Mouse (Mus musculus): ENCODE measurements around the gene Spata6. TPM values are rescaled to one million over a fixed set of nuclear protein-coding genes. Genes with fewer than 3 reads are reported as not detected.

The Spata6 gene
- polyA plus RNA-seq, 1 experiment from 2014 or later: 33.2 TPM

DNA sequence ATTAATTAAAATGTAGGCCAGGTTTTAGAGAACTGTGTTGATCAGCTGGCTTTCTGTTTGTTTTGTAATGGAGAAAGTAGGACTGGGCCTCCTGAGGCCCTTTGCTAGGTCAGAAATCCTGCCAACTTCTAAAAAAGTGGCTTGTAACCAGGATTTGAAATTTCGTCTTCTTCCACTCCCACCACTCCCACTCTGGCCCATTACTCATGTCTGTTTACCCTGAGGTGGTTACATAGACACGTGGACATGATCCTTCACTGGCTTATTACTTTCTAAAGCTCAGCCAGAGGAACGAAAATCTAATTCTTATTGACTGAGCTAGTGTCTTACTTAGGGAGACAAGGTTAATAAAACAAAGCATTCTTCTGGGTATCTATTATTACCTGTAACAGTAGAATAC, 14.8 kb upstream of the Spata6 start:
- H3K27ac ChIP-seq: peak overlapping the region; percentile 19; the same call in 1 of the 2 replicates

DNA sequence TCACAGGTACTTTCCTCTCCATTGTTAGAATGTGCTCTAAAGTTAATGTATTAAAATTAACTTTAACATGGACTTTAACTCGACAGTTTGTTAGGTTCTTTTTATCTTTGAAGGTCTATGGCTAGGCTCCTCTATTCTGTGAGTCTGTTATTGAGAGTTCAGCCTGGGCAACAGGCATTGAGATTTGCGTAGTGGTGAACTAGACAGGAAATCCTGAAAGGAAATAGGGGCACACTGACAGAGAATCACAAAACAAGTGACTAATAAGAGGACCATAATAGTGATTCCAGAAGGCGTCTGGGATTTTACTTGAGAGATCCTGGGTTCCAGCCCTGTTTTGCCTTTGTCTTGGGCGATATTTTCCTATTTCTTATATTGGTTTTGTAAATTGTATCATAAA, 488 bp upstream of the Spata6 start:
- no peaks in the 10 kb centered on the region for H3K27me3 ChIP-seq (ENCODE audit: insufficient read depth, low read length)
- 57% methylated on average over 4 of the region's 4 CpGs for WGBS
- DNase-seq (ENCODE audit: low spot score) (peak; percentile 29), ATAC-seq (replicated peaks; ENCODE audit: low FRiP score, low read depth) (no peak)
- H3K4me1 ChIP-seq (replicated peaks; ENCODE audit: insufficient read depth, low read length): no peaks in the 10 kb centered on the region
- peak overlapping the region; percentile 68 for H3K4me3 ChIP-seq (replicated peaks; ENCODE audit: low read depth, low read length)
- H3K36me3 ChIP-seq (ENCODE audit: insufficient read depth, low read length): no peaks in the 10 kb centered on the region
- no peak overlapping the region for H3K9ac ChIP-seq (ENCODE audit: low read depth, low read length)
- H3K27ac ChIP-seq: peak overlapping the region; percentile 91; the same call in 1 of the 2 replicates
- peak overlapping the region; percentile 80; the same call in 1 of the 2 replicates for H3K4me2 ChIP-seq (ENCODE audit: low read length)
- H3K9me3 ChIP-seq (replicated peaks; ENCODE audit: low read length): no peaks in the 10 kb centered on the region
- TF ChIP-seq CTCF (IDR thresholded peaks at IDR 0.05; ENCODE audit: low read depth): no peak

More for the DNA sequence above, 14.8 kb upstream of the Spata6 start:
- H3K9me3 ChIP-seq (replicated peaks; ENCODE audit: low read length): no peaks in the 10 kb centered on the region
- no peaks in the 10 kb centered on the region for H3K27me3 ChIP-seq (ENCODE audit: insufficient read depth, low read length)
- WGBS: 30% methylated on average over 3 of the region's 3 CpGs
- DNase-seq (ENCODE audit: low spot score): peak; percentile 76
- no peaks in the 10 kb centered on the region for H3K36me3 ChIP-seq (ENCODE audit: insufficient read depth, low read length)
- no peak for TF ChIP-seq CTCF (IDR thresholded peaks at IDR 0.05; ENCODE audit: low read depth)
- H3K4me1 ChIP-seq (replicated peaks; ENCODE audit: insufficient read depth, low read length): no peaks in the 10 kb centered on the region
- no peak overlapping the region for H3K9ac ChIP-seq (ENCODE audit: low read depth, low read length)
- no peak overlapping the region for H3K4me3 ChIP-seq (replicated peaks; ENCODE audit: low read depth, low read length)
- no peak overlapping the region for H3K4me2 ChIP-seq (ENCODE audit: low read length)
- peak; percentile 70 for ATAC-seq (replicated peaks; ENCODE audit: low FRiP score, low read depth)

DNA sequence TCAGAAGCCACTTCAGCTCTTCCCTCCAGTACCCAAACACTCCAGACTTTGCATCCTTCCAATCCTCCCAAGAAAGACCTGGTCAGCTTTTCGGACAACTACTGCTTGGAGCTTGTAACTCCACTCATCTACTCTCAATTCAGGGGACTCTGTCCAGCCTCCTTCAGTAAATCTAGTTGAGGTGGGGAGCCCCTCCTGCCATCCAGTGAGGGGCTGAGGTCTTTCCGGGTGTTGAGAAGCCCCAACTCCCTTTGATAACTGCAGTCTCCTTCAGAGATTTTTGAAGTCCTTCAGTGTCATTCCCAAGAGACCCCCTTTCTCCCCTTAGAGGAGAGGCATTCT, 849 bp downstream of the Spata6 start:
- TF ChIP-seq CTCF (IDR thresholded peaks at IDR 0.05; ENCODE audit: low read depth): no peak
- Histone ChIP-seq H3K9ac (ENCODE audit: low read depth, low read length) (peak overlapping the region; percentile 67), H3K4me3 (replicated peaks; ENCODE audit: low read depth, low read length) (peak overlapping the region; percentile 68), H3K4me1 (replicated peaks; ENCODE audit: insufficient read depth, low read length) (no peaks in the 10 kb centered on the region), H3K4me2 (ENCODE audit: low read length) (peak overlapping the region; percentile 80), H3K36me3 (ENCODE audit: insufficient read depth, low read length) (no peaks in the 10 kb centered on the region), H3K9me3 (replicated peaks; ENCODE audit: low read length) (no peaks in the 10 kb centered on the region), H3K27ac (peak overlapping the region; percentile 91), H3K27me3 (ENCODE audit: insufficient read depth, low read length) (no peaks in the 10 kb centered on the region)
- ATAC-seq (replicated peaks; ENCODE audit: low FRiP score, low read depth): no peak
- DNase-seq (ENCODE audit: low spot score): no peak
- WGBS: 7% methylated on average over 2 of the region's 2 CpGs

DNA sequence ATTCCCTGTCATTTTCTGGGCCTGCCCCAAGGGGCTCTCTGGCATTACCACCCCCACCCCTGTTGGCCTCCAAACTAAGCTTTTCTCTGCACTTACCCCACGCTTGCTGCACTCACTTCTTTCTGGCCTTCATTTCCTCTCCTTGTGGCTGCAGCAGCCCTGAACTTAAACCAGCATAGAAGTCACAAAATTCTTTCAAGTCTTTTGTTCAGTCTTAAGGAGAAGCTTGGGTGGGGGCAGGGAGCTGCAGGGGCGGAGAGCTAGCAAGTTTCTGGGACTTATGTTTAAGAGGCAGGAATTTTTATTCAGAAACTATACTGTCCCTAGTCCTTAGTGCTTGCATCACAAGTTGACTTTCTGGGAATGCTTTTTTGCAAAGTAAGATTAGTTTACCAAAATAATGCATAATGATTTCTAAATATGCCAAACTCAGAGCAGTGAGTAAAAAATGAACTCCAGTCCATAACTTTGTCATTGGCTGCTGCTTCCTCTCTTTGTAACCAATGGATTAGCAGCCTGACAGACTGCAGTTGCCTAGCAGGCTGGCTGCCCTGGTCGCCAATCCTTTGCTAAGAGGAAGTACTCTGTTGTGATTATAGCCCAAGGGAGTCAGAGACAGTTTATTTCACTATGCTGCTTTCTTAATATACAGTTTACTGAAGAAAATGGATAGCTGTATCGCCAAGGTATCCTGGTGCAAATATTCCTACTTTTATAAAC, 1.5 kb downstream of the Spata6 start:
- ATAC-seq (replicated peaks; ENCODE audit: low FRiP score, low read depth) (no peak), DNase-seq (ENCODE audit: low spot score) (peak; percentile 74)
- Histone ChIP-seq H3K9me3 (replicated peaks; ENCODE audit: low read length) (no peaks in the 10 kb centered on the region), H3K36me3 (ENCODE audit: insufficient read depth, low read length) (no peaks in the 10 kb centered on the region), H3K4me3 (replicated peaks; ENCODE audit: low read depth, low read length) (peak overlapping the region; percentile 68), H3K4me1 (replicated peaks; ENCODE audit: insufficient read depth, low read length) (no peaks in the 10 kb centered on the region), H3K27ac (peak overlapping the region; percentile 91), H3K27me3 (ENCODE audit: insufficient read depth, low read length) (no peaks in the 10 kb centered on the region), H3K9ac (ENCODE audit: low read depth, low read length) (peak overlapping the region; percentile 67), H3K4me2 (ENCODE audit: low read length) (peak overlapping the region; percentile 80)
- WGBS: 26% methylated on average over 4 of the region's 4 CpGs
- TF ChIP-seq CTCF (IDR thresholded peaks at IDR 0.05; ENCODE audit: low read depth): no peak

DNA sequence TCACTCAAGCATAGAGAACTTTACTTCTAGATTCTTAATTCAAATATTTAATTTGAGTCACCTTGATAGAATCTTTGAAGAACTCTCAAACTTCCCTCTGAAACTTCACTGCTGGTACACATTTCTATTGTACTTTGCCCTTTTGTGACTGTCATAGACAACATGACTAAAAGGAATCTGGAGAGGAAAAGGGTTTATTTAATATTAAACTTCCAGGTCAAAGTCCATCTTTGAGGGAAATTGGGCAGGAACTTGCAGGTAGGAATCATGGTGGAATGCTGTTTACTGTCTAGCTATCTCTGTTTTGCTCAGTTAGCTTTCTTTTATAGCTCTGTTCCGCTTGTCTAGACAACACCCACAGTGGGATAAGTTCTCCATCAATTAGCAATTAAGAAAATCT, 17.8 kb downstream of the Spata6 start:
- Histone ChIP-seq H3K4me3 (replicated peaks; ENCODE audit: low read depth, low read length) (no peak overlapping the region), H3K27me3 (ENCODE audit: insufficient read depth, low read length) (no peaks in the 10 kb centered on the region), H3K27ac (no peak overlapping the region), H3K36me3 (ENCODE audit: insufficient read depth, low read length) (no peaks in the 10 kb centered on the region), H3K4me2 (ENCODE audit: low read length) (no peak overlapping the region), H3K4me1 (replicated peaks; ENCODE audit: insufficient read depth, low read length) (no peaks in the 10 kb centered on the region), H3K9ac (ENCODE audit: low read depth, low read length) (no peak overlapping the region), H3K9me3 (replicated peaks; ENCODE audit: low read length) (no peaks in the 10 kb centered on the region)
- ATAC-seq (replicated peaks; ENCODE audit: low FRiP score, low read depth): no peak; the same call in 1 of the 2 replicates
- no peak for DNase-seq (ENCODE audit: low spot score)
- TF ChIP-seq CTCF (IDR thresholded peaks at IDR 0.05; ENCODE audit: low read depth): no peak
- WGBS: 90% methylated on average over 1 of the region's 1 CpGs

DNA sequence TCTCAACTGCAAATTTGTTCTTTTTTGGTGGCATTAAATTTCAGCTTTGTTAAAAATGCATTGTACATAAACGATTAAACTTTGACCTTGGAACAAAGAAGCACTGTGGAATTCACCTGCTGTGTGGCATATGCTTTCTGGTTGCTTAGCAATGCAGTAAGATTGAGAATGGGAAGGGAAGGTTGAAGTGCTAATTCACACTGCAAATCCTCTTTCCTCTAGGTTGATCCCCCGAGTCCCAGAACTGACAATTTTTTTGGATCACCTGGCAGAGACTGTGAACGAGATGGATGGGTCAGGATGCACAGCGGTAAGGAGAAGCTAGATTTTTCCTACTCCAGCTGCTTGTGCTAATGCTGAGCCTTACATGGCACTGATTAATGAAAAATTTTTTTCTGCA, 60.7 kb downstream of the Spata6 start:
- Histone ChIP-seq H3K4me3 (replicated peaks; ENCODE audit: low read depth, low read length) (no peak overlapping the region), H3K4me2 (ENCODE audit: low read length) (no peak overlapping the region), H3K36me3 (ENCODE audit: insufficient read depth, low read length) (no peaks in the 10 kb centered on the region), H3K9me3 (replicated peaks; ENCODE audit: low read length) (no peaks in the 10 kb centered on the region), H3K27ac (no peak overlapping the region), H3K4me1 (replicated peaks; ENCODE audit: insufficient read depth, low read length) (no peaks in the 10 kb centered on the region), H3K9ac (ENCODE audit: low read depth, low read length) (no peak overlapping the region), H3K27me3 (ENCODE audit: insufficient read depth, low read length) (no peaks in the 10 kb centered on the region)
- DNase-seq (ENCODE audit: low spot score) (no peak), ATAC-seq (replicated peaks; ENCODE audit: low FRiP score, low read depth) (no peak)
- no peak for TF ChIP-seq CTCF (IDR thresholded peaks at IDR 0.05; ENCODE audit: low read depth)
- WGBS: 77% methylated on average over 4 of the region's 4 CpGs
